Mouse (Mus musculus): ENCODE measurements around the gene Thrb. TPM values are rescaled to one million over a fixed set of nuclear protein-coding genes. Genes with fewer than 3 reads are reported as not detected.

Gene Thrb
- polyA plus RNA-seq, 1 experiment: 21.2 TPM

DNA sequence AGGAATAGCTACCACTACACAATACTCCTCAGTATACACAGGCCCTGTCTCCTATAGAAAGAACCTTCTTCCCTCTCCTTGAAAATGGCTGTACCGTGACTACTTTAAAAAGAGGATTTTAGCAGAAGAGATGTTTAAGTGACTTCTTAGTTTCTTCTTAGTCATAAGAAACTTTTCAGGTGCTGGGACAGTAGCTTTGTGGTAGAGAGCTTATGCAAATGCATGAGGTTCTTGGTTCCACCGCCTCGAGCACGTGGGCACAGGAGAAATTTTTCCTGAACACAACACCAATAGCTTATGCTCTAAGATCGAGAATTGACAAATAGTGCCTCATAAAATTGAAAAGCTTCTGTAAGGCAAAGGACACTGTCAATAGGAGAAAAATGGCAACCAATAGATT, 356.5 kb downstream of the Thrb start:
- no peak for DNase-seq (ENCODE audit: extremely low spot score in 1 of 2, low spot score in 1 of 2)

DNA sequence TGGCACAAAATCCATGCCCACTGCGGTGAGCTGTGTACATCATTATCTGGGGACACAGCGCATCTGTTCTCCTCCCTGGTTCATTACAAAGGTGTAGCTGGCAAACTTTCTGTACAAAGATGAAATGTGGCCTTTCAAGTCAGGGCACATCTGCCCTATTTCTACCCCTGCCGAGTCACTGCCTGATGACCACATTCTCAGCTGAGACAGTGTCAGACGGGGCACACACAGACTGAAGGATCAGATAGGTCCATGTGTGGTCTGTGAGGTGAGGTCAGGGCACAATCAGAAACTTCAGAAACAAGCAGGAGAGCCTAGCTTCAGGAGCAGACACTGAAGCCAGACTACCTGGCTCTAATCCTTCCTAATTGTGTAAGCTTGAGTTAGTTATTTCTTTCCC, 360.1 kb downstream of the Thrb start:
- no peak for DNase-seq (ENCODE audit: extremely low spot score in 1 of 2, low spot score in 1 of 2)

DNA sequence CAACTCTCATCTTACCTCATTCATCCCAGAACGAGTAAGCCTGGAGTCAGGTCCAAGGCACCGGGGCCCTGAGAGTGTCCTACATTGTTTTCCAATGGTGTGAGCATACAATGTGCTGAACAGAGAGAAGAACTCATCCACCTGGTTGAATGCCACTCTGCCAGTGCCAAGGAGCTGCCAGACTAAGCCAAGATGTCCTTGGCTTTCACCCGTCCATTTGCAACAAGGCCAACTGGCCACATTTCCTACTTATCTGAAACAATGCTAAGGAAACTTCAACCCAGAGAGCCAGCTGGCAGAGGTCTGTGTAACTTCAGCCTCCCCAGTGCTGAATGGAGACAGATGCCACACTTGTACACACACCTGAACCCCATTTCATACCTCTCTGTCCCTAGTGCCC, 360.6 kb downstream of the Thrb start:
- DNase-seq (ENCODE audit: extremely low spot score in 1 of 2, low spot score in 1 of 2): no peak

DNA sequence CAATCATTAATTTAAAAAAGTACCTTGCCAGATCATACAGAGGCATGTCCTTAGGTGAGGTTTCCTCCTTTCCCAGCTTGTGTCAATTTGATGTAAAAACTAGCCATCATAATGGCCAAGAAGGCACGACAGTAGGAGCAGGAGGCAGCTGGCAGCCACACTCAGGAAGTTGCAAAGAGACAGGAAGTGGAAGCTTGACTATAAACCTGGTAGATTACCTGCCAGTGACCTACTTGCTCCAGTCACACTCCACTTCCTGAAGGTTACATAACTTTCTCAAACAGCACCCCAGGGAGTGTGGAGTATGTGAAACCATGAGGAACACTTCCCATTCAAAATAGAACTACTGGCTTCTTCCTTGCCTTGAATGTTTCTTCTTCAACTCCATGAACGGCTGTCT, 361.7 kb downstream of the Thrb start:
- DNase-seq (ENCODE audit: extremely low spot score in 1 of 2, low spot score in 1 of 2): no peak

DNA sequence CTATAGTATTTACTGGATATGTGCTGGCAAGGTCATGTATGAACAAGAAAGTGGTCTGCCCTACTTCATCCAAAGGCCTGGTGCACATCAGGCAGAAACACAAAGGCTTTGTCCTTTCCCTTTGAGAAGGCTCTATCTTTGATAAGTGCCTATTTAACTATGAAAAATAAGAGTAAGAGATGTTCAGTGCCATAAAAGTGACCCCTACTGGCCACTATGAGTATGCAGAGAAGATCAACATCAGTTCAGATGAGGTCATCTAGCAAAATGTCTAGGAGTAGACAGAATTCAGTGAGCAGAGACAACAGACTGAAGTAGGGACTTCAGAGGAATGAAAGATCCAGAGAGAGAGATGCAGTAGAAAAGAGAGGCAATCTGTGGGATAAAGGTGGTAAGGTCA, 362.3 kb downstream of the Thrb start:
- DNase-seq (ENCODE audit: extremely low spot score in 1 of 2, low spot score in 1 of 2): no peak

DNA sequence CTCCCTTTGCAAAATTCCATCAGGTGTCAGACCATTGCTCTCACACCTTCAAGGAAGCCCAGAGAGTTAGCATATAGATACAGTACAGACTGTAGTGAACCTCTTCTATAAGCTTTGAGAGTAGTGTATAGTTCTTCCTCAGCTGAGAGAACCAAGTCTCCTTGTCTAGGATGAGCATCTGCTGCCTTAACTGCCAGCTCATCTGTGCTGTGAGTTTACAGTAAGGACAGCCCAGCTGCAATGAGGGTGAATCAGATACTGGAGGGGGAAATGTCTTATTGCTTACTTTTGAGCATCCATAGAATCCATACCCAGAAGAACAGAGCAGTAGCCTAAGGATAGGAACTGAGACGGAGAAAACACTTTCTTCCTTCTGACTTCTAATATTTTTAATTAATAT, 367.8 kb downstream of the Thrb start:
- peak in 1 of 2 experiments; percentile 17 for DNase-seq (ENCODE audit: extremely low spot score in 1 of 2, low spot score in 1 of 2)

DNA sequence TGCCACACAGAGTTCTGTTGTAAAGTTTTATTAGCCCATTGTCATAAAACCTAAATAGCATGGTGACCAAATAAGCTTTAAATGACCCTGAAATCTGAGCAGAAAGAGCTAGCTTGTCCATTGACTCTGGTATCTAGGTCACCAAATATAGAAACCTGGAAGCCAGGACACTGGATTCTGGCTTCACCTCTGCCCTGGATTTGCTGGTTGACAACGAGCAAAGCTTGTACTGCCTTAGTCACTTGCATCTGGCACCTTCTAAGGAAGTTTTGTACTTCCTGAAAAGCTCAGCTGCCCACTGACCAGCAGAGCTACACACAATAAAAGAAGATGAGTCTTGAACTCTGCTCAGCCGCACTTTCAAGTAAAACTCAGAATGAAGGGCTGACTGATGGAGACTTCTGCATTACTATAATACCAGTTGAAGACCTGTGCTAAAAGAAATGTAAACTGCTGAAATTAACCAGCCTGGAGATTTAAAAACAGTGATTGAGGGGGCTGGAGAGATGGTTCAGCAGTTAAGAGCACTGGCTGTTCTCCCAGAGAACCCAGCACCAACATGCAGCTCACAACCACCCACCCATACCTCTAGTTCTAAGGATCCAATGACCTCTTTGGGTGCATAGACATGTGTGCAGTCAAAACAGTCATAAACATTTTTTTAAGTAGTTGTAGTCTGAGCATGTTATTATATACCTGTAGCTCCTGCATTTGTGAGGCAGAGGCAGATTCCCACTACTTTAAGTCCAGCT, 369.3 kb downstream of the Thrb start:
- DNase-seq (ENCODE audit: extremely low spot score in 1 of 2, low spot score in 1 of 2): peak in 1 of 2 experiments; percentile 20

DNA sequence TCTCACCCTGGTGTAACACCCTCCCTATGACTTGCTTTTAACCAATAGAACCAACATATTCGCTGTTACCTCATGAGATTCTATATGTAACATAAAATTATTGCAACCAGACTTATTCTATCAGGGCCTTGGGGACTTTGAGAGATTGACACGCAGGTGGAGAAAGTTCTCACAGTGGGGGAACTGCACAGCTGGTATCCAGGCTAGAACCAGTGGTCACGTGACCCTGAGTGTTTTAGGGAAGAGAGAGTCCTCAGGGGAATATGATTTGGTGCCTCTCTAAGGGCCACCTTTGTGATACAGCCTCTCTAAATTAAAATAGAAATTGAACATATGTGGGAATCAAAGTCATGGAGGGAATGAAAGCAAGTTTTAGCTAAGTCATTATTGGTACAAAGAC, 371.9 kb downstream of the Thrb start:
- DNase-seq (ENCODE audit: extremely low spot score in 1 of 2, low spot score in 1 of 2): no peak

DNA sequence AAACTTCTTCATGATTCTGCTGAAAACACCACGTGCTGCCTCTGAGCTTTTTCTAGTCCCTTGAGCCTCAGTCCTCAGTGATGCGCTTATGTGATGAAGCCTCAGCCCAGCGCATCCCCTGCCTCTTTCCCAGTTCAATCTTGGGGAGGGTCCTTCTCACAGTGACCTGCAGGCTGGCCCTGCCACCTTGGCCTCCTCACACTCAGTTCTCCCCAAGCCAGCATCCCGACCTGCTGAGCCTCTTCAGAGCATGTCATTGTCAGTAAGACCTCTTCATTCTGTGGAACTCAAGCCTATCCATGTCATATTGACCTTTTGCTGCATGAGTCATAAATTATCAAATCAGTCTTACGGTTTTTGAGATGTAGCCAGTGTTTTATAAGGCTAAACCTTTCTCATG, 376.5 kb downstream of the Thrb start:
- no peak for DNase-seq (ENCODE audit: extremely low spot score in 1 of 2, low spot score in 1 of 2)

DNA sequence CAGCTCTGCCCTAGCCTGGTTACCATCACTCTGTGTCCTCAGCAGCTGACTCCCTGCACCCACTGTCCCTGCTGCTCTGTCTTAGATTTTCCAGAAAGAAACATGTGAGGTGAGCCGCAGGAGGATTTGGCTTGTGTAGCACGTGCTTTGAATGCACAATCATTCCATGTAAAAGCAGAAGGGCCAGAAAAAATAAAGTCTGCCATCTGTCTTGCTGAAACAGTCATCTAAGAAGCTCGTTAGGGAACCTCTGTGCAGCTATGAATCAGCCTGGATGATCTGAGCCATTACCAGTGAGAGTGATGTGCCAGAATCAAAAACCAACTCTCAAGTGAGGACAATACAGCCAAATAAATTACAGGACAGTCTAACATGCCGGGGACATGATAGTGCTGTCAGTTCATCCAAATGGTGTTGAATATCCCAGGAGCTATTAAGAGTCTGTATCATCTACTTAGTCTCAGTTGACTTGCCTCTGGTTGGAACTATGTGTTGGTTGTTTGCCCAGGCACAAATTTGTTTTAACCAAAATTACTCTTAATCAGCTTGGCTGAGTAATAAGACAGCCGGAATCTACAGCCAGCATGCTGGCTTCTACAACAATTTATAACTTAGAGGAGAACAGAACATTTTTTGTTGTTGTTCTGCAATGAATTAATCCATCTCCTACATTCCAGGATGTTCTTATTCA, 402.2 kb downstream of the Thrb start:
- peak; percentile 34 to 66 for DNase-seq (ENCODE audit: extremely low spot score in 1 of 2, low spot score in 1 of 2)

Data from frontal cortex, adult 2 months (tissue).